Mouse (Mus musculus) heart, postnatal 14 days (tissue): ENCODE data around the gene Lcn4. TPM values are rescaled to one million over a fixed set of nuclear protein-coding genes. Genes with fewer than 3 reads are reported as not detected.
"Not testable (repeated sequence)": the region's sequence is repeated elsewhere in the genome, so short reads cannot be mapped to it uniquely, and the experiment has no call there.

Source experiments
- DNase-seq, 2 experiments: peaks; one replicate each; pipeline ENCODE4 v3.0.0; 2021 to 2022
- intact Hi-C: fragments of 180-260 bp; cut with DNase I; formaldehyde crosslinking; loops from one replicate; pipeline ENCODE4 v1.15.1; 2025
- long read RNA-seq, 2 experiments: library from polyadenylated mRNA; stranded (forward); transcript quantifications; one replicate each; pipeline ENCODE4 v2.0.0; 2021
- total RNA-seq, 2 experiments: library from RNA; stranded (reverse); gene quantifications; 2 replicates each; pipeline ENCODE4 v1.2.3; 2021

Lcn4 gene
- not detected for total RNA-seq
- long read RNA-seq, experiment 1 = 0 reads
- long read RNA-seq, experiment 2 = 0 reads

DNA sequence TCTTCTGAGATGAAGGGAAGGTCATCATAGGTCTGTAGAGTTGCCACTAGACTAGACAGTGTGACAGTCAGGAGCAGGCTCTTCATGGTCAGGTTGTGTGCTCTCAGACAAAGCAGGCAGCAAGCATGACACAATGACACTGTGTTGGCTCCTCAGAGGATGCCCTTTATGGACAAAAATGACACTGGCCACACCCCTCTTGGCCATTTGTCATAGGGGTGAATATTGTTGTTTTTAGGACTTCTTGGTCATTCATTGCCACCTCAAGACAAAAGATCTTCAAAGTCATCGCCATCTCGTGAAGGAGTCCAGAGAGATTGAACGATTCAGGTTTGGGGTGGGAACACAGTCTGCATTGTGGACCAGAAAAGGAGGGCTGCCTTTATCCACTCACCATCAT is at the start of gene Lcn4:
Gene Lcn4, minus strand, starts transcription at position 101 of the 400 bp plus-strand sequence.
- no peak for DNase-seq

DNA sequence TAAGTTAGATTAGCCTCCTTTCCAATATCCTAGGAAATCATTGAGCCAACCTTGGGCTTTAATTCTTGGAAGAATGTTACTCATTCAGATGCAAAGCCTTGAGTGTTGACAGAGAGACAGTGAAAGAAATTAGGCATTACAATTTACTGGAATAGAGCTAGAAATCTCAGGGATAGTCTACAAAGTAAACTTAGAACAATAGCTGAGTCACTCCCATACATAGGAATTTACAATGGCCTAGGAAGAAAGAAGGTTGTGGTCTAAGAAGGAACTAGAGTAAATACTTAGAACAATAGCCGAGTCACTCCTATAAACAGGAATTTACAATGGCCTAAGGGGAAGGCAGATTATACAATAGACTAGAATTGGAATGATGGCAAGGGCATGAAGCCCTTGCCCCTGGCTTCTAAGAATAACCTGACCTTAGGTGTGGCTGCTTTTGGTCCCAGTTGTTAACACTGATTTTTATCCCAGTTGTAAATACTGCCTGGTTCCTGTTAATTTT is 15.1 kb upstream of the Lcn4 start:
- intact Hi-C loops = no loop called here
- no peak for DNase-seq

More for the DNA sequence above, at the start of gene Lcn4:
- intact Hi-C loops = no loop called here

DNA sequence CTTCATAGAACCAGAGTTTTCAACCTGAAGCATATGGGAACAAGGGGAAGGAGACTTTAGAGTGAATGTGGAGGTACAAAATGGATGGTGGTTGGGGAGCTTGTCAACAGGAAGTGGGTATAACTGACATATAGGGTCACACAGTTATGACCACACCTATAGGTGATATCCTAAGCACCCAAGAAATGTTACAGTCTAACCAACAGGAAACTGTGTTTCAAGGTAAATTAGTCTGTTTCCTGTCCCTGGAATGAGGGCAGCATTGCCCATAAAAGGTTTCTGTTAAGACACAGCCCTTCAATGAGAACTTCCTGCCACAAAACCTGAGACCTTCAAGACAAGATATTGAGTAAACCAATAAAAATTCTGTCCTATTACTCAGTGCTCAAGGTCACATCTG is 2.3 kb downstream of the Lcn4 start:
- no peak for DNase-seq

DNA sequence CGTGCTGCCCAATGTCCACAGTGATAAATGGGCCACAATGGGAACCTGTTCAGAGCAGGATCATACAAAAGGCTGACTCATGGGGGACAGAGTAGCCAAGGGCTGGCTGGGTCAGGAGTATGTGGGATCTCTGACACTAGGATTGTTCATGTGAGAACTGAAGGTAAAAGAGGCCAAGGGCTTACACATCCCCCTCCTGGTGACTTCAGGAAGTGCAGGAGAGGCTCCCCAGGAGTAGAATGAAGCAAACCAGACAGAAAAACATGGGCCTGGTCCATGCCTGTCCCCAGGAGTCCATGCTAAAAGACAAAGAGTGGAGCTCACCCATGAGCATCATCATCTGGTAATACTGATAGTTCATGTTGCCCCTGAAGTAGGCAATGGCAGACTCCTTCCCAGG is 7.5 kb downstream of the Lcn4 start:
- peak; percentile 39 to 69 for DNase-seq
- intact Hi-C loops = not testable (repeated sequence)

More for the DNA sequence above, 2.3 kb downstream of the Lcn4 start:
- intact Hi-C loops = no loop called here

DNA sequence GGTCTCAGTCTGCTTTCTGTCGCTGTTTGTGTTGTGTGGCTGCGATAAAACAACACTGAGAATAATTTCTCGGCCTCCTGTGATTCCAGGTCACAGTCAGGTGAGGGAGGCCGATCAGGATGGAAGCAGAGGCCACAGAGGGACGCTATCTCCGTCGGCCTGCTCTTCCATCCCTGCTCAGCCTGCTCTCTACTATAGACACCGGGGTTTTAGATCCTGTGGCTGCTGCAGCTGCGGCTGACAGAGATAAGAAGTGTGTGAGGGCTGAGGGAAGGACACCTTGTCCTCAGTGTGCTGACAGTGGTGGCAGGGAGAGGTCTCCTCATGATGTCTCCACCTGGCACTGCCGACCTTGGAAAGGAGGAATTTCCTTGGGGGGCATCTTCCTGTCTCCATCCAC is 8.0 kb downstream of the Lcn4 start:
- intact Hi-C loops = no loop called here
- DNase-seq = no peak

DNA sequence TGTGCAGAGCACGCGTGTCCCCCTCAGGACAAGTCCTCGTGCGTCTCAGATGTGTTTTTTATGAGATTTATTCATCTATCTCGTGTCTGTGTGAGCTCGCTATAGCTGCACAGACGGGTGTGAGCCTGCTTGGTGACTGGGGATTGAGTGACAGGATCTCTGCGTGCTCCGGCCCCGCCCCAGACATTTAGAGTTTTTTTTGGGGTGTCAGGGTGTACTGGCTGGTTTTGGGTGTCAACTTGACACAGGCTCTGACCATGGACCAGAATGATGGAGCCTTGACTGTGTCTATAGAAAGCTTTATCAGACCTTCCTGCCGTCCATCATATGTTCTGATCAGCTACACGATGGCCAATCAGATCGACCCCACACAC is 8.6 kb downstream of the Lcn4 start:
- intact Hi-C loops = no loop called here
- DNase-seq = no peak

DNA sequence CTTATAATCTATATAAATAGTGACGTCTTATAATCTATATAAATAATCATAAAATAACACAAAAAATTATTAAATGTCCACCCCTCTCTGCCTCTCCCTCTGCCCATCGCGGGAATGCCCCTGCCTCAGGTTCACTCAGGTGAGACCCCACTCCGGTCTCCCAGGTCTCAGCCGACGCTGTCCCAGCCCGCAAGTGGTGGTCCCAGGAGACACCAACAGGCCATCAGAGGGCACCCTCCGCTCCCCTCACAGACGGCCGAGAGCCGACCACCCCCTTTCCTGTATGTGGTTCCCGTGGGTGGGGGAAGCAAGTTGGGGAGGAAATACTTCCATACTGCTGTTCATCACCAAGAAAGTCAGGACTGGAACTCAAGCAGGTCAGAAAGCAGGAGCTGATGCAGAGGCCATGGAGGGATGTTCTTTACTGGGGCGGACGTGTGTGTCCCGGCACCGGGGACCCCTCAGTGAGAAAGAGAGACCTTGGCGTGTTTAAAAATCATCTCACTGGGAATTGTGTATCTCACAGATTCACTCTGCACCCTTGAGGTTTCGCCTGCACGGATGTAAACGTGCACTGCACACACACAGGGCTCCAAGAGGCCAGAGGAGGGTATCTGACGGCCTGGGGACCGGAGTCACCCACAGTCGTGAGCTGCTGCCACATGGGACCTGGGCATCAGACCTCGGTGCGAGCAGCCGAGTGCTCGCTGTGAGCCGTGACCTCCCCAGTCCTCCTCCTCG is 9.1 kb downstream of the Lcn4 start:
- DNase-seq = no peak
- intact Hi-C loops = no loop called here

DNA sequence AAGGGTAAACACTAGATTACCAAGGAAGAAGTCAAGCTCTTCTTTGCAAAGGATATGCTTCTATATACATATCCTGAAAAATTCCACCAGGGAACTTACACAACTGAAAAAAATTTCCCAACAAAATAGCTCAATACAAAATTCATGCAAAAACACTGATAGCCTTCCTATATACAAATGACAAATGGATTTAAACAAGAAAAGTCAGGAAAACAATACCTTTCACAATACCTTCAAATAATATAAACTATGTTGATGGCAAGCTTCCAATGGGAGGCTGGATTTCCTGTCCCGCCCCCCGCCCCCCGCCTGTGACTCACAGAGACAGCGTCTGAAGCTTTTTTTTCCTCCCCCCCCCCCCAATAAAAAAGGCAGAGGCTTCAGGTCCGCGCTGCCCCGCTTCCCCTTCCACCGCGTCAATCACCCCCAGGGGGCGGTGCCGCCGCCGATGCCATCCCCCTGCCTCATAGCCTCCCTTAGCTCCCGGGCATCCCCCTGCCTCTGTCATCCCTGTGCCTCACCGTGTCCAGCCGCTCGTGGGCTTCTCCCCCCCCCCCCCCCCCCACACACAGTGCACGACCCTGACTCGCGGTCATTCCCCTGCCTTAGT is 9.8 kb downstream of the Lcn4 start:
- intact Hi-C loops = no loop called here
- no peak for DNase-seq

DNA sequence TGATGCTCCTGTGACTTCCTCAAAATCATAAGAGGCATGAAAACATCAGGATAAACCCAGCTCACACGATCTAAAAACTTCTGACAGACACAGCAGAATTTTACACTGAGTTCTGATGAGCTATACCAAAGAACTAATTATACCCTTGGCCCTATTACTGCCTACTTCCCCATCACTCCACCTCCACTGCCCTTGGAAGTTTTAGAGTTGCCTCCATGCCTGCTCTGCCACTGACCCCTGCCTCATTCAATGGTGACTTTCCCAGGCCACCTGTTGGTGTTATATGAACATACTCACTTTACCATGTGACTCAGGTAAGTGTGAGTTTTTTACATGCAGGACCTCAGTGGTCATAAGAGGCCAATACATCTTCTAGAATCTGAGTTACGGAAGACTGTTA is 13.7 kb downstream of the Lcn4 start:
- intact Hi-C loops = no loop called here

DNA sequence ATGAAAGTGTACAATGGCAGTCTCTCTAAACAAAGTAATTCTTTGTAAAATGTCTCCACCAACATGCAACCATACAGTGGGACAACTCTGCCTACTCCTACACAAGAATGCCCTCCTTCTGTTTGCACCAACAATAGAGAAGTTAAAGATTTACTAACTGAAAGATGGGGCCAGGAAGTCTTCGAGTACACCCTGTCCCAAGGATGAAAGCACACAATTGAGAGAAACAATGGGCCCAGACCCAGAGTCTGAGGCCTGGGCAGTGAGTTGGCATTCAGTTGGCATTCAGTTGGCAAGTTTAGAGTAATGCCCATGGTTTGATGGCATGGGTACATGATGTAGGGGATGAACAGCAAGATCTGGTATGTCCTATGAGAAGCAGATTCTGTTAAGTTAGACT is 16.4 kb downstream of the Lcn4 start:
- DNase-seq = no peak
- intact Hi-C loops = no loop called here

More for the DNA sequence above, 13.7 kb downstream of the Lcn4 start:
- no peak for DNase-seq

DNA sequence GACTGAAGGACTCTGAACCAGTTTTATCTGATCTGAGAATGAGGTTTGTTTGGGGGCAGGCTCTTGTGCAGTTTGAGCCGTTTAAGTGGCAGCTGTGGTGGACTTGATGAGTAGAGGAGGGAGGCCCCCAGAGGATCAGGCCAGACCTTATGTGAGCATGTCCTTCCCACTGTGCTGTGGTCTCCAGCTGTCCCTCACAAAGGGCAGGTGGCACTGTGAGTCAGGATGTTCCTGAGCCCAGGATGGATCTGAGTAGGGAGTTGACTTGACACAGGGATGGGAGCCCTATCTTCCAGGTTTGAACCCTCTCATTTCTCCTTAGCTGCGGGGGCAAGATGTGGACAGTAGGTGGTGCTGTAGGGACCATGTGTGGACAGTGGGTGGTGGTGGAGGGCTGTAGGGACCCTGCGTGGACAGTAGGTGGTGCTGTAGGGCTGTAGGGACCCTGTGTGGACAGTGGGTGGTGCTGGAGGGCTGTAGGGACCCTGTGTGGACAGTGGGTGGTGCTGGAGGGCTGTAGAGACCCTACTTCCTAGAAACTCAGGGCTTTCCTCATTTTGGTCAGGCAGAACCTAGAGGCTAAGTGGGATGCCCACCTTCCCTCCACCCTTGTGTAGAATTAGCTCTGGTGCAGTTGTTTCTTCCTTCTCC is 24.3 kb downstream of the Lcn4 start:
- peak; percentile 74 to 80 for DNase-seq
- intact Hi-C loops = loop anchor here (1.0 to 10.0 kb wide), 3 partner anchors 318 to 591 kb away; partner anchors contain the start of gene Rexo4

DNA sequence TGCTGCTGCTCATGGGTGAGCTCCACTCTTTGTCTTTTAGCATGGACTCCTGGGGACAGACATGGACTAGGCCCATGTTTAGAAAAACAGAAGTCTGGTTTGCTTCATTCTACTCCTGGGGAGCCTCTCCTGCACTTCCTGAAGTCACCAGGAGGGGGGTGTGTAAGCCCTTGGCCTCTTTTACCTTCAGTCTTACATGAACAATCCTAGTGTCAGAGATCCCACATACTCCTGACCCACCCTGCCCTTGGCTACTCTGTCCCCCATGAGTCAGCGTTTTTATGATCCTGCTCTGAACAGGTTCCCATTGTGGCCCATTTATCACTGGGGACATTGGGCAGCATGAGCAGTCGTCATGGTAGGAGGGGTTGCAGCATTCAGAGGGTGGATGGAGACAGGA is 27.1 kb downstream of the Lcn4 start:
- intact Hi-C loops = loop anchor here (10.0 kb wide), 1 partner anchor 321 kb away; the partner anchor contains the start of gene Rexo4
- peak in 1 of 2 experiments; percentile 51 for DNase-seq

DNA sequence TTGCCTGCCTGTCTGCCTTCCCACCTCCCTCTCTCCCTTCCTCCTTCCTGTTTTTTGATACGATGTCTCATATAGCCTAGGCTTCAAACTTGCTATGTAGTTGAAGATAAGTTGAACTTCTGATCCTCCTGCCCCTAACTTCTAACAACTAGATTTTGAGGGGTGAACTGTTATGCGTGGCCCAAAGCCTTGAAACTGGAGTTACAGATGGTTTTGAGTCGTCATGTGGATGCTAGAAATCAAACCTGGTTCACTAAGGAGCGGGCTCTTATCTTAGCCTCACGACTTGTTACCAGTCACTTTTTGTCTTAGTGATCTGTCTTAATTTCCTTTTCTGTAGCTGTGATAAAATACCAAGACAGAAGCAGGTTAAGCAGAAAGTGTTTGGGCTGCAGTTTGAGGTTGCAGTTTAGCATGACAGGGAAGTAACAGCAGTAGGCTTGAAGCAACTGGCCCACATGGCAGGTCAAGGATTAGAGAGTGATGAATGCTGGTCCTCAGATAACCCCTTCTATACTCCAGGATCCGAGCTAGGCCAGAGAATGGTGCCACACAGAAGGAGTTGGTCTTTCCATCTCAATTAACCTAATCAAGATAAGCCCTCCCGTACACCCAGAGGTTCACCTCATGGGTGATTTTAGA is 30.0 kb downstream of the Lcn4 start:
- intact Hi-C loops = loop anchor here (10.0 kb wide), 1 partner anchor 324 kb away; the partner anchor contains the start of gene Rexo4

DNA sequence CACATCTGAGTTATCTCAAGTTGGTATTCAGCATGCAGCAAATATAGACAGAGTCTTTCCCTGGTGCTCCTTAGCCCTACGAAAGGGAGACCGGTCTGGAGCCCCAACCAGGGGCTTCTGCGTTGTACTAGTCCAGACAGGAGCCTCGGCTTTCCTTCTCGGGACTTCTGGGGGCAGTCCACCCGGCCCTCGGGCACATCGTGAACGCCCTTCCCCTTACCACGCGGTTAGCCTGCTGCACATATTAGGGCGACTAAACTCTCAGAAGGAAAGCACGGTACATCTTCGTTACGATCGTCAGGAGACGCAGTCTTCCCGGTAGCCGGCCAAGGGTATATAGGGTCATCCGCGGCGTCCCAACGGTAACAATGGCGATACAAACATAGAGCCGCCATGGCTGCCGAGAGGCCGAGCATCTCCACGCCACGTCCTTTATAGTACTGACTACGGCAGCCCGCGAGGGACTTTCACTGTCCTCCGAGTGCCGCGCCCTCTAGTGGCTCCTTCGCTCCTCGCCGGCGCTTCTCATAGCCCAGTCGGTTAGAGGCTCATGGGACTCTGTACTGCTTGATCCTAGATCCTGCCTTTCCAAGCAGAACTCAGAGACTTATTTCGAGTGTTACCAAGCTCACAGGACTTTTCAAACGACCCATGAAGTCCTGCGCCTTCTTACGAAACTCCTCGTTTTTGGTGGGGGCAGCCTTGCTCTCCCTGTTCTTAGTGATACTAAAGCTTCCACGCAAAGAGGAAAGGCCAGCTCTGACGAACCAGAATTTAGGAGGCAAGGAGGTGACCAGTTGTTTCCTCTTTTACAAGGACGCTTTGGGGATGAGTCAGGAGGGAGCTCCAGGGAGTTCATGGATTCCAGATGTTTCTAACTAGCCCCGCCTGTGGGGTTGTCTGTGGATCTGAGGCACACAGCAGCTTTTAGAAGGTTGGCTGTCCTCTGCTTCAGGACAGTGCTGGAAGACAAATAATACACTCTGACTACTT is 30.9 kb downstream of the Lcn4 start:
- intact Hi-C loops = loop anchor here (2.0 to 10.0 kb wide), 2 partner anchors 33 to 325 kb away; partner anchors contain the start of gene Rexo4
- DNase-seq = peak; percentile 97 to 99

More for the DNA sequence above, 30.0 kb downstream of the Lcn4 start:
- DNase-seq = no peak

DNA sequence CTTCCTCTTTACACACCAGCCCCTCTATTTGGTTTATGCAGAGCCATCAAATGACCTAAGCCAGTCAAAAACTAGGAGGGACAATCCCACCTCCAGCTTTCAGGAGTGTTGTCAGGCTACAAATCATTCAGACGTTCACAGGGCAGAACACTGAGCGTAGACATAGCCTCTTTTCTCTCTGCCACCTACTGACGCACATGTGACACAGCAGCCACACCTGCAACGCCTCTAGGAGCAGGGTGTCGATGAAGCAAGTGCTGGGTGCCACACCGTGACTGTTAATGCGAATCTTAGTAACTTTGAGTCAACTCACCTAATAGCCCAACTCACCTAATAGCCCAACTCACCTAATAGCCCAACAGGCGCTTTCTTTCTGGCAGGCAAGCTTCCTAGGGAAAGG is 32.0 kb downstream of the Lcn4 start:
- DNase-seq = peak; percentile 12 to 53
- intact Hi-C loops = loop anchor here (2.0 kb wide), 1 partner anchor 32 kb away; no protein-coding TSS in a partner anchor

DNA sequence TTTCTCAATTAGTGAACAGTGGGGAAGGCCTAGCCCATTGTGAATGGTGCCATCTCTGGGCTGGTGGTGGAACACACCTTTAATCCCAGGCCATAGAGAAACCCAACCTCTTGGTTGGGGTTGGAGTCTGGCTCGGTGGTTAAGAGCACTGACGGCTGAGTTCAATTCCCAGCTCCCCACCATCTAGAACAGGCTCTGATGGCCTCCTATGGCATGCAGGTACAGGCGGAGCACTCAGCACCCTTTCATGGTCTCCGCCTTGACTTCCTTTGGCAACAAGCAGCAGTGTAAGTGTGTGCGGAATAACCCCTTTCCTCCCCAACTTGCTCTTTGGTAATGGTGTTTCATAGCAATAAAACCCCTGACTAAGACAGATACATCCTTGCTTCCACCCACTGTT is 32.5 kb downstream of the Lcn4 start:
- DNase-seq = no peak
- intact Hi-C loops = loop anchor here (2.0 kb wide), 1 partner anchor 32 kb away; no protein-coding TSS in a partner anchor

DNA sequence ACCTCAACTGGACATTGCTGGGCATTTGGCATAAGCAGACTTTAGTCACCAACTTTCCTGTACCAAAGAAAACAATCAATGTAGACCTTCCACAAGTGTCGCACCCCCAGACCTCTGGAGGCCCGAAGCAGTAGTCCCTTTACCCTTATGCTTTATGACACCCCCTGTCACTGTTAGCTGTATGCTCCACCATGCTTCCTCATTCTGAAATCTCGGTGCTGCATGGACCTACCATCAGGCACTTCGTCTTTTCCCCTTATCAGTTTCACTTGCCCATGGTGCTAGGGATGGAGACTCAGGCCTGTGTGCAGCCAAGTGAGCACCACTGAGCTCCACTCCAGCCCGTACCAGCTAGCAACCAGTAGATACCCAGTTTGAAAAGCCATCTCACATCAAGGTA is 33.0 kb downstream of the Lcn4 start:
- intact Hi-C loops = loop anchor here (2.0 kb wide), 1 partner anchor 31 kb away; no protein-coding TSS in a partner anchor

DNA sequence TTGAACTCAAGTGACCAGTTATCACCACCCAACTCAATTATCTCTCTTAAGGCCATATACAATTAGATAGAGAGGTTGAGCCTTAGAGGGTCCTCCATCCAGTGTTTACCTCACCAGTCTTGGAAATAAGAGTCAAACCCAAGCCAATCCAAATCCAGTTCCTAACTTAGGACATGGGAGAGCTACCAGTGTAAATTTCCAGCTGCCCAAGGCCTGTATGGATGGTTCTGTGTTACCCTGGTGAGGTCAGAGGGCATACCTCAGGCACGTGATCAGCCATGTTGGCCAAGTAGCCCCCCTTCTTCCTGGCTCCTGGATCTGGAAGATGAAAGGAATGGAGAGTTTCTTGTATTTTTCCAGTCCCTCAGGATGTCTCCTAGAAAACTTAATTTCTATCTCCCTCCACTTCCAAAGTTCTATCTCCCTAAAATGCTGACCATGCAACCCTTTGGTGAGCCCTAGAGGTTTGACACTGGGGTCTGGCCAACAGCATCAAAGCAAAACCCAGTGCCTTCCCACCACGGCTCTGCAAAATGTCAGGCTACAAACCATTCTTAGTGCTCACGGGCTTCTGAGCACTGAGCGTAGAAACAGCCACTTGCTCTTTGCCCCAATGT is 33.7 kb downstream of the Lcn4 start:
- intact Hi-C loops = no loop called here
- no peak for DNase-seq

More for the DNA sequence above, 33.0 kb downstream of the Lcn4 start:
- no peak for DNase-seq

DNA sequence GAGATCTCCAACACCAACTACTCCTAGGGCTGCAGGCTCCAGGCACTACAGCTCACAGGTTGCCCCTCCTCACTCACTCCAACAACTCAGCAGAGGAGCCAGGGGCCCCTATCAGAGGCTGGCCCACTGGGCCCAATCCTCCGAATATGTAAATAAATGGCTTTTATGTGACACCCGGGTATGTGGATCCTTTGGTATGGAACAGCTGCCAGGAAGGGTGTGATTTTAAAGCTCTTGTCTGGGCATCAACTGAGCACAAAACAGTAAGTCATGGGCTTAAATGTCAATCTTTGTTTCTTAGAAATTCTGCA is 34.8 kb downstream of the Lcn4 start:
- intact Hi-C loops = no loop called here
- DNase-seq = no peak
